Mouse (Mus musculus): Measurements from ENCODE around the gene Iqschfp.

DNA sequence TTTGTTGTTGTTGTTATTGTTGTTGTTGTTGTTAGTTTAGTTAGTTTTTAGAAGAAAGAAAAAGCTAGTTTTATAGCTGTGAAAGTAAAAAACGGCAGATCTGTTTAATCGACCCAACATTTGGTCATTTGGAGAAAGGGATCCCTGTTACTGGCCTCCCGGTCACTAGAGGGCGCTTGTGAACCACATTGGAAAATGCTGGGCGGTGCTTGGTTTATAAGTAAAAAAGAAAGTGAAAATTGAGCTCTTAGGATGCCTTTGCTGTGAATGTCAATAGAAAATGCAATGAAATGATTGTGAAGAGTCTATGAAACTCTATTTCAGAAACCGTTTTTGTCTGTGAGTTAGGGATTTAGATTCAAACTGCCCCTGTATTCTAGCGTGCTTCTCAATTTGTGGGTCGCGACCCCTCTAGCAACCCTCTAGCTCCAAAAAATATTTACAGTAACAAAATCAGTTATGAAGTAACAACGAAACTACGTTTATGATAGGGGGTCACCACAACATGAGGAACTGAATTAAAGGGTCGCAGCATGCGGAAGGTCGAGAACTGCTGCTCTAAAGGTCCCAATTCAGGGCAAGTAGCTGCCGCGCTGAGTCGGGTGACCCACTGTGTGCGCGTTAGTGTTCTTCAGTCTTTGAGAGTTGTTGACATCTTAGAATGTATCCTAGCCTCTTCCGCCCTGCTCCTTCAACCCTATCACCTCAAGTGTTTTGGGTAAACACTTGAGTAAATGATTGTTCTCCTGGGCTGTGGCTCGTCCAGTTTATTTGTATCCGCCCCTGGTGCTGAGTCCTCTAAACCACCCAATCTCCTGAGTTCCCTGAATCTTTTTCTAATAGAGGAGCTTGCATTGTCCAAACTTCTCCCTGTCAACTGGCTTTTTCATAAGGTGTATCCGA, 164.6 kb downstream of the Iqschfp start:
- TF ChIP-seq CTCF (IDR thresholded peaks at IDR 0.05; ENCODE audit: low read depth) (peak; percentile 85), EP300 (IDR thresholded peaks at IDR 0.05; ENCODE audit: low read depth) (no peak)
